Mouse (Mus musculus) heart, embryonic 16.5 days (tissue): ENCODE measurements at regions not wholly inside any gene's neighbourhood (a gene's known extent, or its start where the extent isn't known, plus 50 kb on each side); places are given as distances from the start of the nearest gene placed in this dataset.

ENCODE experiments used
- ATAC-seq: fragments of 200-750 bp; cut with Nextera tagmentation; replicated peaks from 2 replicates; pipeline ENCODE4 v1.8.0; 2017; ENCODE audit warnings: moderate number of reproducible peaks; ENCODE audit not compliant: insufficient read depth, low FRiP score; ENCODE audit errors: extremely low read depth
- H3K27ac ChIP-seq: fragments of 300-500 bp; sonication (generic); 2 replicates; pipeline ENCODE4 v1.5.1; 2014; ENCODE audit warnings: mild to moderate bottlenecking, low read length, control low read depth, moderate library complexity
- H3K27me3 ChIP-seq: fragments of 300-500 bp; sonication (generic); 2 replicates; pipeline ENCODE4 v1.6.1; 2014; ENCODE audit warnings: low read length, mixed read lengths; ENCODE audit not compliant: control insufficient read depth, insufficient read depth
- H3K36me3 ChIP-seq: fragments of 300-500 bp; sonication (generic); 2 replicates; pipeline ENCODE4 v1.6.1; 2014; ENCODE audit not compliant: control insufficient read depth, insufficient read depth
- H3K4me1 ChIP-seq: fragments of 300-500 bp; sonication (generic); 2 replicates; pipeline ENCODE4 v1.6.1; 2014; ENCODE audit warnings: low read length, mixed read lengths; ENCODE audit not compliant: control insufficient read depth, insufficient read depth
- H3K4me2 ChIP-seq: fragments of 300-500 bp; sonication (generic); 2 replicates; pipeline ENCODE4 v1.6.1; 2014; ENCODE audit warnings: low read depth, mild to moderate bottlenecking, control low read depth, low read length
- H3K4me3 ChIP-seq: fragments of 300-500 bp; sonication (generic); 2 replicates; pipeline ENCODE4 v1.5.1; 2014; ENCODE audit warnings: mild to moderate bottlenecking, control low read depth, low read length
- H3K9ac ChIP-seq: fragments of 300-500 bp; sonication (generic); 2 replicates; pipeline ENCODE4 v1.6.1; 2014; ENCODE audit warnings: low read length, control low read depth
- H3K9me3 ChIP-seq: fragments of 300-500 bp; sonication (generic); replicated peaks from 2 replicates; pipeline ENCODE4 v1.6.1; 2016; ENCODE audit warnings: low read length; ENCODE audit not compliant: control insufficient read depth
- WGBS: fragments of 180-500 bp; shearing (Covaris S2); extraction: QIAGEN DNeasy Blood & Tissue Kit; methylation state at CpG from one replicate; pipeline ENCODE4 v1.1.7; 2014; 5-methylcytosine and 5-hydroxymethylcytosine counted together

DNA sequence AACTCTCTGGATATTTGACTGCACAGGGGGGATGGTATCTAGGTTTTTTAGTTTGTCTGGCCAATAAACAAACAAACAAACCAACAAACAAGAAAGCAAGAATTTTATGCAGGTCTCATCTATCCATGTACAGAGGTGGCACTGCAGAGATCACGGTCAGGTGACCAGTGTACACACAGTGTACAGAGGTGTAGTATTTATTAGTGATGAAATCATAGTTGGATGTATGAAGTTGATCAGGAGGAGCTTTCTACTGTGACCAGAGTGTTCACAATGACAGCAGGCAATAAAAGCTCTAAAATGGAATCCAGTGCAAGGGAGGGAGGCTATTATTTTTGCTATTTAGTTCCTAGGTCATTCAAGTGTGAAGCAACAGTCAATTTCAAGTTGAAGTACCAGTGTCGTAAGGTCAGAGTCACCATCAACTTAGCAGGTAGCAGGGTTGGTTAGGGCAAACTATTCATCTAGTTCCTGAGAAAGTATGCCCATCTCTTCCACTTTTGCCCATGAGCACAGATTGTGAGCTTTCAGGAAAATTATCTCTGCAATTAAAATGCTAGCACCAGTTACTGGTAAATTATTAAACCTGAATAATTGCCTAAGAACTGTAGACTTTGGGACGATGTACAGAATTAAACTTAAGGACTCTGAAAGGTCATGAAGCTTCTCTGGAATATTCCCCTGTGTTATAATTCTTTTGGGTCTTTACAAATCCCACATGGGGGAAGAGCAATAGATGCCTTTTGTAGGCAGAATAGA lies 384.9 kb upstream of the Sel1l start:
- 78% methylated on average over 3 of the region's 3 CpGs for WGBS
- Histone ChIP-seq H3K4me3 (no peak overlapping the region), H3K27me3 (no peaks in the 10 kb centered on the region), H3K9ac (no peak overlapping the region), H3K9me3 (no peaks in the 10 kb centered on the region), H3K4me2 (no peak overlapping the region), H3K36me3 (no peaks in the 10 kb centered on the region), H3K4me1 (no peaks in the 10 kb centered on the region), H3K27ac (no peak overlapping the region)
- ATAC-seq: no peak

DNA sequence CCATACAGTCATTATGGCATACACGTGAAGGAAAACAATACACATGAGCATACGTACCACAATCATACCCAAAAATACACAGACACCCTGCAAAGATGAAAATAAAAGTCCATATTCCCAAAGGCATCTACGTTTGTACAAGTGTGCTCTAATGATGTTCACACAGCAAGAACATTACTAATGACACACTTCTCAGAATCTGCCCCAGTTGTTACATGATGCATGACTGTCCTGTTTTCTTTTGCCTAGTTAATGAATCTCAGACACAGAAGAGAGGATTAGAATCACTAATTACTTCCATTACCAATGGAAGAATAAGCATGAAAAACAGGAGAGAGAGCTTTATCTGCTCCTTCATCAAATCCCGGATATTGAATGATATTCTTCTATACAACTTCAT lies 379.6 kb upstream of the Sel1l start:
- no peak overlapping the region for H3K27ac ChIP-seq
- no peaks in the 10 kb centered on the region for H3K27me3 ChIP-seq
- no peak overlapping the region for H3K9ac ChIP-seq
- no peaks in the 10 kb centered on the region for H3K36me3 ChIP-seq
- ATAC-seq: no peak
- no peak overlapping the region for H3K4me2 ChIP-seq
- H3K4me1 ChIP-seq: no peaks in the 10 kb centered on the region
- no peaks in the 10 kb centered on the region for H3K9me3 ChIP-seq
- WGBS: 79% methylated on average over 4 of the region's 4 CpGs
- no peak overlapping the region for H3K4me3 ChIP-seq

DNA sequence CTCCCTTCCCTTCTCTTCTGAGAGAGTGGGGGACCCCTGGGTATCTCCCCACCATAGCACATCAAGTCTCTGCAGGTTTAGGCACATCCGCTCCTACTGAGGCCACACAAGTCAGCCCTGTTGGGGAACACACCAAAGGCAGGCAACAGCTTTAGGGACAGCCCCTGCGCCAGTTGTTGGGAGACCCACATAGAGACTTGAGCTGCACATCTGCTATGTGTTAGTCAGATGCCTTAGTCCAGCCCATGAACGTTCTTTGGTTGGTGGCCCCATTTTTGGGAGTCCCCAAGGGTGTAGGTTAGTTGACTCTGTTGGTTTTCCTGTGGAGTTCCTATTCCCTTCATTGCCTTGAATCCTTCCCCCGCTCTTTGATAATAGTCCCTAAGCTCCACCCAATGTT lies 354.4 kb upstream of the Sel1l start:
- Histone ChIP-seq H3K27ac (no peak overlapping the region), H3K36me3 (no peaks in the 10 kb centered on the region), H3K4me1 (no peaks in the 10 kb centered on the region), H3K4me3 (no peak overlapping the region), H3K9ac (no peak overlapping the region), H3K9me3 (no peaks in the 10 kb centered on the region), H3K27me3 (no peaks in the 10 kb centered on the region), H3K4me2 (no peak overlapping the region)
- ATAC-seq: no peak
- 86% methylated on average over 4 of the region's 4 CpGs for WGBS

- no peaks in the 10 kb centered on the region for H3K27me3 ChIP-seq
- no peak for ATAC-seq
- 73% methylated on average over 1 of the region's 1 CpGs for WGBS
- no peak overlapping the region for H3K4me2 ChIP-seq
- 0 out of 2 replicates have a peak, but pooled peaks cover 2% of the 10 kb centered on the region for H3K9me3 ChIP-seq
- H3K36me3 ChIP-seq: no peaks in the 10 kb centered on the region
- no peak overlapping the region for H3K9ac ChIP-seq
- H3K4me1 ChIP-seq: no peaks in the 10 kb centered on the region
- H3K27ac ChIP-seq: no peak overlapping the region
- no peak overlapping the region for H3K4me3 ChIP-seq
Measured at GRCm38 (mm10) chr12:92200602-92201001, 351.6 kb upstream of the Sel1l start.

DNA sequence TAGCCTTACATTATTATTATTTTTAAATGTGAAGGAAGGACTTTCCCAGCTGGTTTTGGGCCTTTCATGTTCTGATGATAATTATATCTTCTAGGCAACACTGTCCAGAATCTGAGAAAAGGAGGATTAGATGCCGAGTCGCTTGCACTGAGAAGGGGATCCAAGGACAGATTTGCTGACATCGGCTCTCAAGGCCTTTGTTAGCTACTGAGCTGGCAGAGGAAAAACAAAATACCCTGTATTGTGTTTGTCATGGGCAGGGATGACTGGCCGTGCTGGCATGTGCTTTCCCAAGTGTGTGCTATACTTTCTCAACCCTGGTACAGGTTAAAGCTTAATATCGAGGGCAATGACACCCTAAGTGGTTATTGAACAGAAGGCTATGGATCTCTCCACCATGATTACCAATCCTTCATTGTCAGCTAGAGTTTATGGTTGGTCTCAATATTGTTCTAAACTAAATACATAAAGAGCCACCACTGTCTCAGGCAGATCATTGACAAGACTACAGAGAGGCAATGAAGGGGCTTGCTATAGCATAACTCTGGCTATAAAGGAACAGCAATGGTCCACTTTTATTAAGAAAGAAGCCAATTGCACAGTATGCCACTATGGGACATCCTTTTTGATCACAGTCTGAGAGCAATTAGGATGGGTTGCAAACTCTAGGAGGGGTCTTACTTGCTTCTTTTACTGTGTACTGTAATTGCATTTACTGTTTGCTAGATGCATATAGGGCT lies 350.0 kb upstream of the Sel1l start:
- H3K36me3 ChIP-seq: no peaks in the 10 kb centered on the region
- 71% methylated on average over 5 of the region's 5 CpGs for WGBS
- no peak overlapping the region for H3K4me2 ChIP-seq
- H3K27ac ChIP-seq: no peak overlapping the region
- ATAC-seq: no peak
- no peaks in the 10 kb centered on the region for H3K4me1 ChIP-seq
- H3K27me3 ChIP-seq: no peaks in the 10 kb centered on the region
- no peak overlapping the region for H3K9ac ChIP-seq
- H3K4me3 ChIP-seq: no peak overlapping the region
- 0 out of 2 replicates have a peak, but pooled peaks cover 2% of the 10 kb centered on the region for H3K9me3 ChIP-seq

DNA sequence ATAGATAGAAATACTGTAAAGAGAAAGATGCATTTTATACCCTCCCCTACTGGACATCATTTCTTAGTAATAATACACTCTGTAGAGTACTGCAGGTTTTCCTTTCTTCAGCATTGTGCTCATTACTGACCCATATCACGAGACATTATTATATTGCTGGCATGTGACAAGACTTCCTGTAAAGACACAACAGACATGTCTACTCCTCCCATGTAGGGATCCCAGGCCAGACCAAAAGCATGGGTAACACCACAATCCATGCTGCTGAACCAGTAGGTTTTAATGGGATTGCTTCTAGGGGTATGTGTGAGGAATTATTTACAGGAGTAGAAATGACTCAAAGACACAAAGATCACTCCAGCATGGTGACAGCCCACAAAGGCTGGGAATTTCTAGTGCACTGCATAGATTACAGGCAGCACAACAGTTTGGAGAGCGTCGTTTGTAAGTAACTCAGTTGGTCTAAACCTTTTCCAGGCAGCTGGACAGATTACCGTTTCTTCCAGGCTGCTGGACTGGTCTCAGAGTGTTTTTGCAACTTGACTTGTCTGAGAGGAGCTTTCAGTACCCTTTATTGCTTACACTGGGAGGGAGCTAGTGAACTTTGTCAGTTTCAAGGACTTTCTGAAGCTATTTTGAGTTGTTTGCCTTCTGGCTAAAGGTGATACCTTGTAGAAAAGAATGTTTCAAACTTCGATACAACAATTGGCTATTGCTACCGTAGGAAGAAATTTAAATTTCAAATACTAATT lies 345.2 kb upstream of the Sel1l start:
- Histone ChIP-seq H3K9ac (no peak overlapping the region), H3K27ac (no peak overlapping the region), H3K4me3 (no peak overlapping the region), H3K9me3 (peaks cover 2% of the 10 kb centered on the region; the same call in 1 of the 2 replicates), H3K36me3 (no peaks in the 10 kb centered on the region), H3K27me3 (no peaks in the 10 kb centered on the region), H3K4me1 (no peaks in the 10 kb centered on the region), H3K4me2 (no peak overlapping the region)
- 61% methylated on average over 6 of the region's 6 CpGs for WGBS
- ATAC-seq: no peak

DNA sequence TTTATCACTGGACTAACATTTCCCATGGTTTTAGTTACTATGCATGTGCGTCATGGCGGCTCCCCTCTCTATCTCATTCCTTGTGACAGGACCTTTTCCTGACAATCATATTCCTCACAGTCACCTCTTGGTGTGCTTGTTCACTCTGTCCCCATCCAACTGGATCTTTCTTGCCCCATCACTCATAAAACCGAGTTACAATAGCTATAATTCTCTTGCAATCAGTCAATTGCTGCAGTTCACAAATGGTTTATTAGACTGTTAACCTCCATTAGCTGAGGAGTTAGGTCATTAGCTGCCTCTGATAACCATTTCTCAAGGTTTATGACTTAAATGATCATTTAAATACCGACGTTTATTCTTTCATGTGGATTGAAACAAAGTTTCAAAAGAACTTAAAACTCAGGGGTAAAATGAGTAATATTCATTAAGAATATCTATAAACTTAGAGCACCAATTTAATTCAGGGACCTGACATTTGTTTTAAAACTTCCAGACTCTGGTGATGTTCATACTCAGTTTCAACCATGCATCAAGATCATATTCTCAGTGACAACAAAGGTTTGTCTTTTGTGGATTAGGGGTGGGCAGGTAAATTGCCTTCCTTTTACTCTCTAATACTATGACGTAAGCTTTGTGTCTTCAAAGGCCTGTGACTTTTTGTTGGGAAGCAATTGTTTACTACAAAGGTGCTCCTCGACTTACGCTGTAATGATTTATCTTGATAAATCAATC lies 344.4 kb upstream of the Sel1l start:
- WGBS: 84% methylated on average over 8 of the region's 8 CpGs
- H3K27ac ChIP-seq: no peak overlapping the region

DNA sequence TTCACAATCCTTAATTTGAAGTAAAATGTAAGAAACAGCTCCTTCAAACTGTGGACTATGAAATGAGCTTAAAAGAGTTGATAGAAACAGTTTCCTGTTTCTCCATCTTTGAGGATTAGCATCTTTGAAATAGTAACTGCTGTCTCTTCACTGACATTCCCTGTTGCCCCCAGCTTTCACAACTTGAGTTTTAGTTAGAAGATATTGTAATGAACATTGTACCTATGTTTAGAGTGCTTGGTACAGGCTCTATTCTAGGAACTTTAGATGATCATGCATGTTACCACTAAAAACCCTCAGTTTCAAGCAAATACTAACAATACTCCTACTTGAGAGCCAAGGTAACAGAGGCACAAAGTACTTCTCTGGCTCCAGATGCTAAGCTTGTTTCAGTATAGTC lies 340.1 kb upstream of the Sel1l start:
- H3K36me3 ChIP-seq: no peaks in the 10 kb centered on the region
- H3K4me1 ChIP-seq: no peaks in the 10 kb centered on the region
- no peak for ATAC-seq
- no peak overlapping the region for H3K4me2 ChIP-seq
- H3K27ac ChIP-seq: no peak overlapping the region
- no peak overlapping the region for H3K9ac ChIP-seq
- no peak overlapping the region for H3K4me3 ChIP-seq
- no peaks in the 10 kb centered on the region; the same call in 1 of the 2 replicates for H3K9me3 ChIP-seq
- H3K27me3 ChIP-seq: no peaks in the 10 kb centered on the region

More for the DNA sequence above, 344.4 kb upstream of the Sel1l start:
- H3K9ac ChIP-seq: no peak overlapping the region
- ATAC-seq: no peak
- H3K4me1 ChIP-seq: no peaks in the 10 kb centered on the region
- H3K27me3 ChIP-seq: no peaks in the 10 kb centered on the region
- no peak overlapping the region for H3K4me2 ChIP-seq
- no peak overlapping the region for H3K4me3 ChIP-seq
- H3K9me3 ChIP-seq: peaks cover 2% of the 10 kb centered on the region; the same call in 1 of the 2 replicates
- H3K36me3 ChIP-seq: no peaks in the 10 kb centered on the region
